ENCODE assay signal across 11 mouse cellular contexts in genomic region chr4:137467525-137467924, GRCm38 (mm10). TPM values are rescaled to one million over a fixed set of nuclear protein-coding genes. Genes with fewer than 3 reads are reported as not detected.
A peak's percentile ranks its signal among the peaks of the same experiment; 100 is the strongest.
DNase-seq lines count a peak whose midpoint lies in the region; ATAC-seq lines count a peak whose summit lies in the region.
"Had no signal": no experiment of that assay in that cellular context is flagged by ENCODE, and none has a peak within 500 bp of the region (broad histone marks: within the 10 kb centered on the region; RNA-seq: fewer than 3 reads in every experiment).

No protein-coding gene starts in this region.

- ATAC-seq in lung, embryonic 15.5 days (ENCODE audit: borderline replicate concordance, extremely low read depth, low FRiP score, low TSS enrichment): no peak
- ATAC-seq in heart, embryonic 15.5 days (replicated peaks; ENCODE audit: insufficient number of reproducible peaks, insufficient read depth, low FRiP score, low read depth): no peak
- ATAC-seq in stomach, embryonic 14.5 days (ENCODE audit: insufficient number of reproducible peaks, insufficient read depth, low FRiP score, low read depth): no peak
- ATAC-seq: Patski had no signal

- 75% methylated on average over 2 of the region's 2 CpGs for WGBS in heart, embryonic 10.5 days
- WGBS in lung, embryonic 15.5 days: 85% methylated on average over 2 of the region's 2 CpGs
- WGBS in heart, embryonic 15.5 days: 78% methylated on average over 2 of the region's 2 CpGs
- 90% methylated on average over 2 of the region's 2 CpGs for WGBS in stomach, embryonic 14.5 days

- DNase-seq in heart, embryonic 10.5 days (ENCODE audit: low spot score): no peak
- no peak for DNase-seq in heart, postnatal 25 days (ENCODE audit: low spot score)
- DNase-seq in lung, postnatal 36 days: no peak
- DNase-seq in cerebellum, postnatal 25 days: no peak
- no peak for DNase-seq in thymus, postnatal 36 days
- DNase-seq: lung, adult 2 months had no signal

- no peaks in the 10 kb centered on the region for H3K9me3 ChIP-seq in heart, embryonic 10.5 days
- no peaks in the 10 kb centered on the region for H3K9me3 ChIP-seq in lung, embryonic 15.5 days
- H3K9me3 ChIP-seq in heart, embryonic 15.5 days (replicated peaks): no peaks in the 10 kb centered on the region
- no peaks in the 10 kb centered on the region for H3K9me3 ChIP-seq in stomach, embryonic 14.5 days (ENCODE audit: control insufficient read depth, low read depth, low read length)

- intact Hi-C loops in heart, postnatal 25 days (cut with DNase I): no loop called here

- peak overlapping the region; percentile 96 for H3K27ac ChIP-seq in heart, embryonic 10.5 days
- H3K27ac ChIP-seq in lung, embryonic 15.5 days: peak overlapping the region; percentile 83
- peak overlapping the region; percentile 91 for H3K27ac ChIP-seq in heart, embryonic 15.5 days
- H3K27ac ChIP-seq in stomach, embryonic 14.5 days (ENCODE audit: low read length): peak overlapping the region; percentile 77; the same call in 1 of the 2 replicates

- H3K27me3 ChIP-seq in heart, embryonic 10.5 days (ENCODE audit: insufficient read depth, poor library complexity, severe bottlenecking): no peaks in the 10 kb centered on the region
- no peaks in the 10 kb centered on the region for H3K27me3 ChIP-seq in lung, embryonic 15.5 days
- no peaks in the 10 kb centered on the region for H3K27me3 ChIP-seq in heart, embryonic 15.5 days
- H3K27me3 ChIP-seq in stomach, embryonic 14.5 days (ENCODE audit: control insufficient read depth, insufficient read depth, low read length): no peaks in the 10 kb centered on the region
- H3K27me3 ChIP-seq: Patski had no signal

- no peak overlapping the region for H3K4me2 ChIP-seq in lung, embryonic 15.5 days
- H3K4me2 ChIP-seq in heart, embryonic 15.5 days: no peak overlapping the region
- no peak overlapping the region for H3K4me2 ChIP-seq in stomach, embryonic 14.5 days (replicated peaks; ENCODE audit: low read depth, low read length)

- no peak overlapping the region for H3K9ac ChIP-seq in lung, embryonic 15.5 days
- no peak overlapping the region for H3K9ac ChIP-seq in heart, embryonic 15.5 days
- no peak overlapping the region for H3K9ac ChIP-seq in stomach, embryonic 14.5 days (replicated peaks; ENCODE audit: low read depth, low read length)

- H3K4me1 ChIP-seq in heart, embryonic 10.5 days: peaks cover 70% of the 10 kb centered on the region
- peaks cover 72% of the 10 kb centered on the region for H3K4me1 ChIP-seq in lung, embryonic 15.5 days
- peaks cover 70% of the 10 kb centered on the region for H3K4me1 ChIP-seq in heart, embryonic 15.5 days (replicated peaks)
- H3K4me1 ChIP-seq in stomach, embryonic 14.5 days (ENCODE audit: control insufficient read depth, insufficient read depth, low read length): peaks cover 31% of the 10 kb centered on the region

- H3K4me3 ChIP-seq in heart, embryonic 10.5 days: no peak overlapping the region
- no peak overlapping the region for H3K4me3 ChIP-seq in lung, embryonic 15.5 days
- no peak overlapping the region for H3K4me3 ChIP-seq in heart, embryonic 15.5 days
- no peak overlapping the region for H3K4me3 ChIP-seq in stomach, embryonic 14.5 days (ENCODE audit: low read depth, low read length)

- peaks cover under 1% of the 10 kb centered on the region; the same call in 1 of the 2 replicates for H3K36me3 ChIP-seq in heart, embryonic 10.5 days
- no peaks in the 10 kb centered on the region for H3K36me3 ChIP-seq in lung, embryonic 15.5 days
- no peaks in the 10 kb centered on the region for H3K36me3 ChIP-seq in heart, embryonic 15.5 days
- H3K36me3 ChIP-seq in stomach, embryonic 14.5 days (ENCODE audit: control insufficient read depth, insufficient read depth, low read length): no peaks in the 10 kb centered on the region

RNA-seq across cellular contexts. Expression of gene Hspg2, which starts 1.0 kb away (rescaled TPM):
- 52.0 and 58.9 TPM in 2 replicates for polyA plus RNA-seq in heart, embryonic 10.5 days (2016; fragmentation: Nextera tagmentation; extraction: Ambion mirVana)
- total RNA-seq in heart, postnatal 25 days (2021): 100 to 1,000 TPM; 249 to 297 TPM
- polyA plus RNA-seq in lung, embryonic 15.5 days (2015; fragmentation: Nextera tagmentation; extraction: Ambion mirVana): 32.0 and 32.1 TPM in 2 replicates
- 41.3 and 56.3 TPM in 2 replicates for polyA plus RNA-seq in heart, embryonic 15.5 days (2015; fragmentation: Nextera tagmentation; extraction: Ambion mirVana)
- polyA plus RNA-seq in stomach, embryonic 14.5 days (2014; fragmentation: Nextera tagmentation; extraction: Ambion mirVana): 42.6 and 44.1 TPM in 2 replicates

RNA-seq across cellular contexts. Expression of gene 1700013G24Rik, which starts 14.4 kb away (rescaled TPM):
- not detected in 2 replicates for polyA plus RNA-seq in heart, embryonic 10.5 days (2016; fragmentation: Nextera tagmentation; extraction: Ambion mirVana)
- total RNA-seq in heart, postnatal 25 days (2021): not detected
- polyA plus RNA-seq in lung, embryonic 15.5 days (2015; fragmentation: Nextera tagmentation; extraction: Ambion mirVana): not detected in 2 replicates
- not detected in 2 replicates for polyA plus RNA-seq in heart, embryonic 15.5 days (2015; fragmentation: Nextera tagmentation; extraction: Ambion mirVana)
- polyA plus RNA-seq in stomach, embryonic 14.5 days (2014; fragmentation: Nextera tagmentation; extraction: Ambion mirVana): not detected in 2 replicates
- polyA plus RNA-seq: Patski had no signal

RNA-seq across cellular contexts. Expression of gene Cela3b, which starts 37.2 kb away (rescaled TPM):
- not detected in 2 replicates for polyA plus RNA-seq in heart, embryonic 10.5 days (2016; fragmentation: Nextera tagmentation; extraction: Ambion mirVana)
- not detected for total RNA-seq in heart, postnatal 25 days (2021)
- 0.16 and 0.94 TPM in 2 replicates for polyA plus RNA-seq in lung, embryonic 15.5 days (2015; fragmentation: Nextera tagmentation; extraction: Ambion mirVana)
- polyA plus RNA-seq in heart, embryonic 15.5 days (2015; fragmentation: Nextera tagmentation; extraction: Ambion mirVana): not detected in 2 replicates
- polyA plus RNA-seq in stomach, embryonic 14.5 days (2014; fragmentation: Nextera tagmentation; extraction: Ambion mirVana): 1.0 TPM in 1 of 2 replicates, not detected in the other
- polyA plus RNA-seq: C2C12, Patski had no signal

RNA-seq across cellular contexts. Expression of gene Cela3a, which starts 57.9 kb away (rescaled TPM):
- polyA plus RNA-seq in heart, embryonic 10.5 days (2016; fragmentation: Nextera tagmentation; extraction: Ambion mirVana): not detected in 2 replicates
- not detected for total RNA-seq in heart, postnatal 25 days (2021)
- polyA plus RNA-seq in lung, embryonic 15.5 days (2015; fragmentation: Nextera tagmentation; extraction: Ambion mirVana): not detected in 2 replicates
- polyA plus RNA-seq in heart, embryonic 15.5 days (2015; fragmentation: Nextera tagmentation; extraction: Ambion mirVana): not detected in 2 replicates
- not detected in 2 replicates for polyA plus RNA-seq in stomach, embryonic 14.5 days (2014; fragmentation: Nextera tagmentation; extraction: Ambion mirVana)
- polyA plus RNA-seq: C2C12; lung, adult 2 months; Patski had no signal
